Mouse (Mus musculus) layer of hippocampus, adult 2 months (tissue): ENCODE measurements around the gene Hist1h2ac. TPM values are rescaled to one million over a fixed set of nuclear protein-coding genes. Genes with fewer than 3 reads are reported as not detected.
"Not testable (repeated sequence)": the region's sequence is repeated elsewhere in the genome, so short reads cannot be mapped to it uniquely, and the experiment has no call there.

Experiments
- DNase-seq, 2 experiments: peaks; one replicate each; pipeline ENCODE4 v3.0.0; 2022; ENCODE audit warnings: low spot score in 2 of 2
- H3K27ac ChIP-seq: fragments of 200-600 bp; 2 replicates; pipeline ENCODE4 v1.8.1; 2022
- H3K4me3 ChIP-seq: fragments of 200-600 bp; 2 replicates; pipeline ENCODE4 v1.8.1; 2022; ENCODE audit warnings: mild to moderate bottlenecking
- CTCF ChIP-seq: fragments of 200-600 bp; conservative IDR thresholded peaks from 2 replicates; pipeline ENCODE4 v1.8.1; 2022; ENCODE audit warnings: antibody characterized with exemption, mild to moderate bottlenecking, moderate library complexity
- total RNA-seq, 2 experiments: library from RNA; stranded (reverse); gene quantifications; 2 replicates each; pipeline ENCODE4 v1.2.3; 2021

The Hist1h2ac gene
- total RNA-seq, 2 experiments from 2014 or later, result 2.9 to 4.0 TPM

DNA sequence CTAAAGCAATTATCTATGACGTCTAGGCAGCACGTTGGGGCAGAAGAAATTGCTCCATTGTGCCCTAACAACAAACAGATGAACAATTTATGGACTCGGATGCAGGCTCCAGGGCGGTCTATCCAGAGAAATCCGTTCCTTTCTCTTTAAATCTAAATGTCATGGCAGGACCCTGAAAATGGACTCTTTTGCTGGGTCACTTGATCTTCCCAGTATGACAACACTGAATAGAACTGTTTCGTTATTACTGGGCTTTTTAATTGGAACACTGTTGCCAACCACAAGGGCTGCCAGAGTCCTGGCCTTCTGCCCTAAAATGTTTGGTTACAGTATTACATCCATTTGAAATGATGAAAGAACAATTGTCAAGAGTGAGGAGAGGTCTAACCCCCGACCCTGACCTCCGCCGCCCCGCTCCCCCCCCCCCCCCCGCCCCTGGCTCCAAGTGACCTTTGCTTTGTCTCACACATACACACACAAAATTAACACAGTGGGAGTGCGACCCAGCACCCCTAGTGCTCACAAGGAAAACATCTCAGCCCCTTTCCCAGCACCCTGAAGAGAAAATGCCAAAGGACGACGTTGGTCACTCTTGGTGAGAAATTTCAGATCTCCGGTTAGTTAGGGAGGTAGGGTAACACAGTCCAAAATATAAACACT lies 26.1 kb upstream of the Hist1h2ac start:
- no peak for TF ChIP-seq CTCF
- DNase-seq, result no peak
- H3K4me3 ChIP-seq, result peak overlapping the region; percentile 61
- H3K27ac ChIP-seq, result peak overlapping the region; percentile 77

DNA sequence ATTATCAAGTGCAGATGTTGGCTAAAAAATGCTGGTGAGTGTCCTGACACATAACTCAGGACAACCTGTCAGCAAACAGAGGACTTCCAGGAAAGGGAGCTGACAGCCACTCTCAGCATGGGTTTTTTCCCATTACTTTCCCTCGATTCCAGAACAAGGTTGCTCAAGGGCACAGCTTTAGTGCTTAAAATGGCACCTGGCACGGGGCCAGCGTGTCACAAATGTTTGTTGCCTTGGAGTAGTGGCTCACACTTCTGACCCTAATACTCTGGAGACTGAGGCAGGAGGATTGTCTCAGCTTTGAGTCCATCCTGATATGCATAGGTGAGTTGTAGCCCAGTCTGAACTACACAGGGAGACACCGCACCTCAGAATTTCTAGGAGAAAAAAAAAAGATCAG lies 24.9 kb upstream of the Hist1h2ac start:
- no peak for TF ChIP-seq CTCF
- Histone ChIP-seq H3K27ac (no peak overlapping the region), H3K4me3 (no peak overlapping the region)
- DNase-seq, result no peak

DNA sequence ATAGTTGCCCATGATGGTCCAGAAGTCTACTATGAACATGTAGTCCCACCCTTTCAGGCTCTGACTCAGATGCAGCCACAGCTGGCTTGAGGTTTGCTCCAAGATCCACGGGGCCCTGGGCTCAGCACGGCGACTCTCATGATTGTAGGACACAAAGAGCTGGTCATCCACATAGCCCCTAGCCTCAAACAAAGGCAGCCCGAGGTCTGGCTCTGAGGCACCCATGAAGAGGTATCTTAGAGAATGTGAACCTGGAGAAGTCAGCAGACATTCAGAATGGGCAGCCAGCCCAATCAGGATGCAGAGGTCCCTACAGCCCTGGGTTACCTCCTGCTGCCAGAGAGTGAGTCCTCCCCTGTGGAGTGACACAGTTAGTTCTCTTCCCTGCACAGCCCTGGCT lies 24.3 kb upstream of the Hist1h2ac start:
- TF ChIP-seq CTCF, result no peak
- no peak for DNase-seq
- H3K4me3 ChIP-seq, result no peak overlapping the region
- no peak overlapping the region for H3K27ac ChIP-seq

DNA sequence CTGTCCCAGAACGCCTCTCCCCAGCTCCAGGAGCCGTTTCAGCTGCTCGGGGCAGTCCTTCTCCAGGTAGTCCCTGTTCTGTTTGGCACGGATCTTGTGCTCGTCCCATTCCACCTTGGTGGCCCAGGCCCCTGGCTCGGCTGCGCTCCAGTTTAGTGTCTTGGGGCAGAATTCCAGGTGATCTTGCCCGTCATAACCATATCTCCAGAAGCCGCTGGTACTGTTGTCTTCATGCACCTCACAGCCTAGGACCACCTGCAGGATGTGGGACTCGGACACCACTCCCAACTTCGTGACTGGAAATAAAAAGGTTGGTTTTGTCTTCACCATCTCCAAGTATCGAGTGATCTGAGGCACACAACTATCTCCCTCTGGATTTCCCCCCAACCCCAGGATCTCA lies 23.0 kb upstream of the Hist1h2ac start:
- DNase-seq, result no peak
- TF ChIP-seq CTCF, result no peak
- H3K4me3 ChIP-seq, result no peak overlapping the region

DNA sequence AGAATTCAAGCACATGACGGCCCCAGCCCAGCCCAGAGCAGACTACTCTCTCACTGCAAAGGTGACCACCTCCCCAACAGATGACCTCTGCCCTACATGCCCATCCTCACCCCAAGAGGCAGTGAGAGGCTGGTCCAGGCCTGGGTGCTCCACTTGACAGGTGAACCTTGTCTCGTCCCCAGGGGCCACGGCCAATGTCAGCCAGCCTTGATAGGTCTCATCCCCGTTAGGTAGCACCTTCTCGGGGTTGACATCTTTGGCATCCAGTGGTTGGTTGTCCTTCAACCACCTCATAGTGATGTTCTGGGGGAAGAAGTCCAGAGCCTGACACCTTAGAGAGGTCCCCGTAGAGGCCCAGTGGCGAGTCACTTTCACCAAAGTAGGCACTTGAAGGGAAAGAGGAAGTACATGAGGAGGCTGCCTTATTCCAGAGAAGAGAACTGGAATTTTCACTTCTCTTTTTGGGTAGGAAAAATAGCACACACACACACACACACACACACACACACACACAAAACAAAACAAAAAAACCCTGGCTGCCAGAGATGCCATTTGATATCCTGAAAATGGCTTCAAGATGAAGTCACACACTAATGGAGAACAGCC lies 22.1 kb upstream of the Hist1h2ac start:
- DNase-seq, result no peak
- TF ChIP-seq CTCF, result no peak
- Histone ChIP-seq H3K4me3 (no peak overlapping the region), H3K27ac (no peak overlapping the region)

More for the DNA sequence above, 23.0 kb upstream of the Hist1h2ac start:
- H3K27ac ChIP-seq, result no peak overlapping the region

DNA sequence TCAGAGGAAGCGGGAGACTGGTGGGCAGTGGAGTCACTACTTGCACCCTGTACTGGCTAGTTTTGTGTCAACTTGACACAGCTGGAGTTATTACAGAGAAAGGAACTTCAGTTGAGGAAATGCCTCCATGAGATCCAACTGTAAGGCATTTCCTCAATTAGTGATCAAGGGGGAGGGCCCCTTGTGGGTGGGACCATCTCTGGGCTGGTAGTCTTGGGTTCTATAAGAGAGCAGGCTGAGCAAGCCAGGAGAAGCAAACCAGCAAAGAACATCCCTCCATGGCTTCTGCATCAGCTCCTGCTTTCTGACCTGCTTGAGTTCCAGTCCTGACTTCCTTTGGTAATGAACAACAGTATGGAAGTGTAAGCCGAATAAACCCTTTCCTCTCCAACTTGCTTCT lies 19.1 kb upstream of the Hist1h2ac start:
- not testable (repeated sequence) for H3K4me3 ChIP-seq, DNase-seq, H3K27ac ChIP-seq

DNA sequence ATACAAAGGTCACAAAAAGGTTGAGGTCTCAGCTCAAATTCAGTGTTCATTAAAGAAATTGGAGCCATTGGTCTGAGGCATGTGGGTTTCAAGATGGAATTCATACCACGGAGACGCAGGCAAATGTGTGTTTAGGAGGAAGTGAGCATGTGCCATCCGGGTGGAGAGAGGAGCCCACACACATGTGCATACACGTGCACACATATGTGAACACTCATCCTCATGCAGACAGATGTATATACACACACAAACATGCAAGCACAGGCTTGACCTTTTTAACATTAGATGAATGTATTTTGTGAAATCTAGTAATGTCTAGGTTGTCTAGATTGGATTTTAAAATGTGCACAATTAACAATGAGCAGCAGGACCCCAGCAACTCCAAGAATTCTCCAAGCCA lies 18.5 kb upstream of the Hist1h2ac start:
- no peak overlapping the region for H3K27ac ChIP-seq
- no peak for DNase-seq
- no peak for TF ChIP-seq CTCF
- H3K4me3 ChIP-seq, result no peak overlapping the region

DNA sequence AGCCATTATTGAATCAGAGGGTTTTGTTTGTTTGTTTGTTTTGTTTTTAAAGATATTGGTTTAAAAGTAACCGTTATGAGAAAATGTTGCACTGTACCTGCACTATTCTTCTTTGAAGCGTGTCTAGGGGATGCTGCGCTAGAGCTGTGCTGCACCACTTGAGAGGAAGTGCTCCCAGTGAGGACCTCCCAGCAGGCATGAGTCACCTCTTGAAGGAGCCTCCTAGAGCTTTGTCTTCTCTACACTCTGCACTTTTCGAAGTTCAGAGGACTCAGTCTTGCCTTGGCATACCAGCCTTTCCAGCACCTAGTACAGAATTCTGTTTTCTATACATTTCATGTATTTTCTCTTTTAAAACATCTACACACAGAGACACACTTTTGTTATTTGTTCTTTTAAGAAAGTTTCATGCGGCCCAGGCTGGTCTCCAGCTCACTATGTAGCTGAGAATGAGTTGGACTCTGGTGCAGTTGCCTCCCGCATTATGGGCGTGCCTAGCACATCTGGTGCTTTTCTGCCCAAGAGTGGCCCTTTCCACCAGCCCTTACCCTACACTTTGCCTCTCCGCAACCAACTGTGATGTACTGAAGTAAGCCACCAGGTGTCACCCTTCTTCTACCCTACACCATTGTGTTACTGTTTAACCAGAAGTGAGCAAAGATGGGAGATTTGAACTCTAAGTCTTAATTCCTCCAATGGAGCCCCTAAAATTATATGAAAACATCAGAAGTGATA lies 17.2 kb upstream of the Hist1h2ac start:
- DNase-seq, result peak; percentile 82
- peak; percentile 97 for TF ChIP-seq CTCF
- Histone ChIP-seq H3K27ac (no peak overlapping the region), H3K4me3 (no peak overlapping the region)

DNA sequence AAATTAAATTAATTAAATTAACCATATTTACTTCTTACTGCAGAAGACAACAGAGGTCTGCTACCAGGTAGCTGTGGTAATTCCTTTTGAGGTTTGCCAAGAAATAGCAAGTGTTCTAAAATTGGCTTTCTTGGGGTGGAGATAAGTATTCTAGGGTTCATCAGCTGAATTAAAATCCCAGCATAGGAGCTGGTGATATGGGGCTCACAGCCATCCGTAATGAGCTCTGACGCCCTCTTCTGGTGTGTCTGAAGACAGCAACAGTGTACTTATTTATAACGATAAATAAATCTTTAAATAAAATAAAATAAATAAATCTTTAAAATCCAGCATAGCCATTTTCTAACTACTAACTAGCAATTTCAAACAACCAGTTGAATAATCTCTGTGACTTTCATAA lies 16.0 kb upstream of the Hist1h2ac start:
- H3K27ac ChIP-seq, result no peak overlapping the region
- DNase-seq, result no peak
- H3K4me3 ChIP-seq, result no peak overlapping the region
- peak; percentile 63 for TF ChIP-seq CTCF

DNA sequence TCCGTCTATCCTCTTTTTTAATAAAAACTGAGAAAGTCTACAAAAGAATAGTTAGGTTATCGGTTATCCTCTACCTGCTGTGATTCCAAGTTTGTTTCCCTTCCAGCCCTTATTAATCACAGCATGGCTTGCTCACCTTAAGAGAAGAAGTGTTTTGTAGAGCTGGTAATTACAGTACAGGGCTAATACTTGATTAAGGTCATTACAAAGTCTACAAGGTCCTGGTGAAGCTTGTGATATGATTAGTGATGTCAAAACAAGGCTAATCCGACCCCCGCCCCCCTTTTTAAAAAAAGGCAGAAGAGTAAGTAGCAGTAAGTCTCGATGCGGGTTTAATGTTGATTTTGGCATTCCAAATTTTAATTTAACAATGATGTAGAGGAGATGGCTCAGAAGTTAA lies 15.2 kb upstream of the Hist1h2ac start:
- no peak for DNase-seq
- peak overlapping the region; percentile 63; the same call in 1 of the 2 replicates for H3K27ac ChIP-seq
- H3K4me3 ChIP-seq, result peak overlapping the region; percentile 45; the same call in 1 of the 2 replicates
- no peak for TF ChIP-seq CTCF

DNA sequence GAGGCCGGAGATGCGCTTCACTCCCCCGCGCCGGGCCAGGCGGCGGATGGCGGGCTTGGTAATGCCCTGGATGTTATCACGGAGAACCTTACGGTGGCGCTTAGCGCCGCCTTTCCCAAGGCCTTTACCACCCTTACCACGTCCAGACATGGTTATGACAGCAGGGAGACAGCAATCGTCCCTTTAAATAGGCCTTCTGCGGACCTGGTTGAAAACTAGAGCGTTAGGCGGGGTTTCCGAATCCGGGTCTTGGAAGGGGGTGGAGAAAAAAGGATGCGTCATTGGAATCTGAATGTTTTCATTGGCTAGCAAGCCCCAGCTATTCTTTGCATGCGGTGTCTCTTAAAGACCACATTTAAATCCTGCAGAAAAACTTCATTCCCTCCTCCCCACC lies 14.5 kb upstream of the Hist1h2ac start, which contains the start of gene Hist1h4c:
Gene Hist1h4c (minus strand): TSS at position 155 of the 394 bp plus-strand sequence.
- TF ChIP-seq CTCF, result no peak
- peak within 1 kb of the TSS; percentile 86 for H3K27ac ChIP-seq
- DNase-seq, result peak; percentile 99 to 100
- peak within 1 kb of the TSS; percentile 63 for H3K4me3 ChIP-seq

DNA sequence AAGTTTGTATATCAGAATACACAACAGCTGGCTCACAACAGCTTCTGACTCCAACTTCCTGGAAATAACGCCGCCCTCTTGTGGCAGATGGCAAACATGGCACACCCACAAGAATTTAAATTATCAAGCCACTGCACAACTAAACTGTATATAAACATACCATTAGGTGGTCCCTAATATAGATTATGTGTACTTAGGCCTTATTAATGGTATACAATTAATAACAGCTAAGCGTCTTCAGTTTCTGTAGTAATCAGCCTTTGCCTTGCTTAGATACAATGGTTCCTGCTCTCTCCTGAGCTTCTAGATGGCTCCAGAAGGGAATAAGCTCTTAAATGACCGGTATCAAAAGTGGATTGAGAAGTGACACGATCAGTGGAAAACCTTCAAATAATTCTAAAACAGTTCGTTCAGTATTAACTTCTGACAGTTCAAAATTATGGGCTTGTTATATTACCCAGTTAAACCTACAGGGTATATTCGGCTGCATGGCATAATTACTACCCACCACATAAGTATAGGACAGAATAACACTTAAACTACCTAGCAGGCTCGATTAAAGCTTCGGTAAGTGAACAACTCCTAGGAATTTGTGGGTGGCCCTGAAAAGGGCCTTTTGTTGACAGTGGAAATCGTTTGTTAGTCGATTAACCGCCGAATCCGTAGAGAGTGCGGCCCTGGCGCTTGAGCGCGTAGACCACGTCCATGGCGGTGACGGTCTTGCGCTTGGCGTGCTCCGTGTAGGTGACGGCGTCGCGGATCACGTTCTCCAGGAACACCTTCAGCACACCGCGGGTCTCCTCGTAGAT lies 13.9 kb upstream of the Hist1h2ac start:
- H3K4me3 ChIP-seq, result peak overlapping the region; percentile 63
- DNase-seq, result peak in 1 of 2 experiments; percentile 57
- peak; percentile 85 for TF ChIP-seq CTCF
- H3K27ac ChIP-seq, result peak overlapping the region; percentile 86

DNA sequence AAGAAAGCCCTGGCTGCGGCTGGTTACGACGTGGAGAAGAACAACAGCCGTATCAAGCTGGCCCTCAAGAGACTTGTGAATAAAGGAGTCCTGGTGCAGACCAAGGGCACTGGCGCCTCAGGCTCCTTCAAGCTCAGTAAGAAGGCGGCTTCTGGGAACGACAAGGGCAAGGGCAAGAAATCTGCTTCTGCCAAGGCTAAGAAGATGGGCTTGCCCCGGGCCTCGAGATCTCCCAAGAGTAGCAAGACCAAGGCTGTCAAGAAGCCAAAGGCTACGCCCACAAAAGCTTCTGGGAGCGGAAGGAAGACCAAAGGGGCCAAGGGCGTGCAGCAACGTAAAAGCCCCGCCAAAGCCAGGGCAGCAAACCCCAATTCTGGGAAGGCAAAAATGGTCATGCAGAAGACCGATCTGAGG lies 12.3 kb upstream of the Hist1h2ac start:
- TF ChIP-seq CTCF, result no peak

More for the DNA sequence above, 12.3 kb upstream of the Hist1h2ac start:
- H3K4me3 ChIP-seq, result no peak overlapping the region
- no peak overlapping the region for H3K27ac ChIP-seq
- no peak for DNase-seq
